Mouse (Mus musculus): Measurements from ENCODE around the gene Rrp15. TPM values are rescaled to one million over a fixed set of nuclear protein-coding genes. Genes with fewer than 3 reads are reported as not detected.

Rrp15 gene
- polyA plus RNA-seq, 1 experiment from 2014 or later: 29.0 TPM

DNA sequence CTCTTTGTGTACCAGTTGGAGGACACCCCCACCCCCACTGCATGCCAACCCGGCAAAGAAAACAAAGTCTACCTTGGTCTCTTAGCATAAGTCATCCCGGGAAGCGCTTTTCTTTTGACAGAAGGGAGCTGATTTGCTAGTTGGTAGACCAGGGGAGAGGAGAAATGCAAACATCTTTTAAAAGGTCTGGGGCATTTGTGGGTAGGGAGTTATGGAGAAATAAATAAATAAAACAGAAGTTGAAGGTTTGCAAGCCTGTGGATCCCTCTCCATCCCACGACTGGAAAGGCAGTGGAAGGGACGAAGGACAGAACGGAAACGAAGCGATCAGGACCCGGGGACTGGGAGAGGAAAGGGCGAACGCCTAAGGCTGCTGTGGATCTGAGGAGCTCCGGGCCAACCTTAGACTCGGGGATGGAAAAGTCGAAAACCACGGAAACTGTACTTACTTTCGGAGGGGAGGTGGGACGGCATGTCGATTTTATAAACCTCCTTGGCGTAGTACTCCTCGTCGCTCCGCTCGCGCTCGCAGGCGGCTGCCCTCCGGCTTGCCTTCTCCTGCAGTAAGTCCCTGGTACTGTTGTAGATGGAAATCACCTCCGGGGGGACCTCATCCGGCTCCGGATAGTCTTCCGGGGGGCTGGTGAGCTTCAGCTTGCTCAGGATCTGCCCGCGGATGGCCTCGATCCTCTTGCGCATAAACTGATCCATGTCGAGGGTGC, 45.0 kb downstream of the Rrp15 start:
- Histone ChIP-seq H3K36me3 (ENCODE audit: control insufficient read depth, insufficient read depth, low read length) (no peaks in the 10 kb centered on the region), H3K9me3 (ENCODE audit: control insufficient read depth, low read length) (no peaks in the 10 kb centered on the region), H3K9ac (replicated peaks; ENCODE audit: low read length) (peak overlapping the region; percentile 78), H3K27me3 (ENCODE audit: control insufficient read depth, insufficient read depth, low read length) (peaks cover 21% of the 10 kb centered on the region; the same call in 1 of the 2 replicates), H3K4me3 (replicated peaks; ENCODE audit: low read depth, low read length) (peak overlapping the region; percentile 61), H3K4me2 (ENCODE audit: low read length) (peak overlapping the region; percentile 94), H3K4me1 (ENCODE audit: control insufficient read depth, insufficient read depth, low read length) (peaks cover 15% of the 10 kb centered on the region), H3K27ac (replicated peaks; ENCODE audit: low read depth, low read length) (no peak overlapping the region)
- ATAC-seq (ENCODE audit: low FRiP score, low TSS enrichment): no peak
- peak; percentile 69 for DNase-seq
- WGBS: under 1% methylated on average over 36 of the region's 36 CpGs

DNA sequence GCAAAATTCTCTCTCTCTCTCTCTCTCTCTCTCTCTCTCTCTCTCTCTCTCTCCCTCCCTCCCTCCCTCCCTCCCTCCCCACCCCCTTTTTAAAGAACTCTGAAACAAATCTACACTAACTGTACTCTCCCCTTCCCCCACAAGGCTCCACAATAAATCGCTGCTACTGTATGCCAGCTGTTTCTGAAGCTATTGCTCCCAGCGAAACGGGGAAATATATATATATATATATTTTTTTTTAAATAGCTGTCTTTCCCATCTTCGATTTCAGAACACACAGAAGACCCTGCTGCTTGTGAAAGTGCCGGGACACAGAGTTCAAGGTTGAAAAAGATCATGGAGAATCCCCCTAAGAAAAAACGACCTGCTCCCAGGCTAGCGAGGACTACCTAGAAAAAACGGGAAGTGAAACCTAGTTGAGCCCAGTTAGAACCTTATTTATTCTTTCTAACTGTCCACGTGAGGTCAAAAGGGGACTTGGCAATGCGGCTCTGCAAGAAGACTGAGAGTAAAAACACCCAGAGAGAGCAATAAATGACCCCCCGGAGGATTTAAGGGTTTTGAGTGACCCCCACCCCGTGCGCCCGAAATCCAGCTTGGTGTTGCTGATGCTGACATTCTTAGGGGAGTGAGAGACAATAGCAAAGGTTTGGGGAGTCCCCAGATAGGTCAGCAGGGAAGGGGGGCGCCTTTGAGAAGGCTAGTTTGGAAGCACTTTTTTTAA, 45.7 kb downstream of the Rrp15 start:
- peak overlapping the region; percentile 94 for H3K4me2 ChIP-seq (ENCODE audit: low read length)
- whole genome bisulfite sequencing: 1% methylated on average over 15 of the region's 15 CpGs
- H3K4me3 ChIP-seq (replicated peaks; ENCODE audit: low read depth, low read length): peak overlapping the region; percentile 61
- H3K27me3 ChIP-seq (ENCODE audit: control insufficient read depth, insufficient read depth, low read length): peaks cover 21% of the 10 kb centered on the region; the same call in 1 of the 2 replicates
- no peak overlapping the region for H3K27ac ChIP-seq (replicated peaks; ENCODE audit: low read depth, low read length)
- H3K36me3 ChIP-seq (ENCODE audit: control insufficient read depth, insufficient read depth, low read length): no peaks in the 10 kb centered on the region
- DNase-seq (peak; percentile 26), ATAC-seq (ENCODE audit: low FRiP score, low TSS enrichment) (no peak)
- peak overlapping the region; percentile 78; the same call in 1 of the 2 replicates for H3K9ac ChIP-seq (replicated peaks; ENCODE audit: low read length)
- H3K9me3 ChIP-seq (ENCODE audit: control insufficient read depth, low read length): no peaks in the 10 kb centered on the region
- H3K4me1 ChIP-seq (ENCODE audit: control insufficient read depth, insufficient read depth, low read length): peaks cover 15% of the 10 kb centered on the region

DNA sequence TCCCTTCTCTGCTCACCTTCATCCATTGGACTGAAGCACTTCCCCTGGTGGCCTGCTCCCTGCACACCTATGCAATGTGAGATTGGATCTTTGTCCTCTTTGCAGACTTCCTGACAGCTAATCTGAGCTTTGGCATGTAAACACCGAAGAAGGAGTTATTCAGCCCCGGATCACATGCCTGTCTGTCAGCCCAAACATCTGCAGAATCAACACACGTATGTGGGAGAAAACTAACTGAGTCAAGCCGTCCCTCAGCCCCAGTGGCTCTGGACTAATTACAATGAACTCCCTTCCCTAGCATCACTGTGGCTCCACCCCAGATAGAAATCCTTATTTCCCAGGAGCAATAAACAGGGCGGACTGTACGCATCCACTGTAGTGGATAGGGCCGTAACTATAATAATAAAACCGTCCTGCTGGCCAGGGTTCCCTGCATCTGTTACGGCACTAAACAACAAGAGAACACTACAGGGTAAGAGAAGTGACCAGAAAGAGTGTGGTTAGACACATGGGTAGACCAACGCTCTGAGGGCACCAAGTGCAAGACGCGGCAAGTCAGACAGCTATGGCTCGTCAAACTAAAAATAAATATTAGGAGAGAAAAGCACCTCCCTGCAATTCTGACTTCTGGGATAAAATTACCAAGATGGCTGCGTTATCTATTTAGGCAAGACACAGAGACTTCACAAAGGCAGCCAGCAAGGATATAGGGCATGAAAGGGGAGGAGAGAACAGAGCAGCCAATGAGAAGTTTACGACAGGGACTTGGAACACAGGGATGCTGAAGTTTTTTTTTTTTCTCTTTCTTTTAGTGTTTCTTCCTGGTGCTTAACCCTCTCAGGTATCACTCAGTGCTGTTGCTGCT, 46.5 kb downstream of the Rrp15 start:
- Histone ChIP-seq H3K4me1 (ENCODE audit: control insufficient read depth, insufficient read depth, low read length) (peaks cover 15% of the 10 kb centered on the region), H3K36me3 (ENCODE audit: control insufficient read depth, insufficient read depth, low read length) (no peaks in the 10 kb centered on the region), H3K27ac (replicated peaks; ENCODE audit: low read depth, low read length) (no peak overlapping the region), H3K4me2 (ENCODE audit: low read length) (peak overlapping the region; percentile 94), H3K27me3 (ENCODE audit: control insufficient read depth, insufficient read depth, low read length) (peaks cover 21% of the 10 kb centered on the region; the same call in 1 of the 2 replicates), H3K9me3 (ENCODE audit: control insufficient read depth, low read length) (no peaks in the 10 kb centered on the region), H3K9ac (replicated peaks; ENCODE audit: low read length) (no peak overlapping the region), H3K4me3 (replicated peaks; ENCODE audit: low read depth, low read length) (peak overlapping the region; percentile 7; the same call in 1 of the 2 replicates)
- DNase-seq (peak; percentile 25), ATAC-seq (ENCODE audit: low FRiP score, low TSS enrichment) (no peak)
- WGBS: 24% methylated on average over 15 of the region's 15 CpGs

DNA sequence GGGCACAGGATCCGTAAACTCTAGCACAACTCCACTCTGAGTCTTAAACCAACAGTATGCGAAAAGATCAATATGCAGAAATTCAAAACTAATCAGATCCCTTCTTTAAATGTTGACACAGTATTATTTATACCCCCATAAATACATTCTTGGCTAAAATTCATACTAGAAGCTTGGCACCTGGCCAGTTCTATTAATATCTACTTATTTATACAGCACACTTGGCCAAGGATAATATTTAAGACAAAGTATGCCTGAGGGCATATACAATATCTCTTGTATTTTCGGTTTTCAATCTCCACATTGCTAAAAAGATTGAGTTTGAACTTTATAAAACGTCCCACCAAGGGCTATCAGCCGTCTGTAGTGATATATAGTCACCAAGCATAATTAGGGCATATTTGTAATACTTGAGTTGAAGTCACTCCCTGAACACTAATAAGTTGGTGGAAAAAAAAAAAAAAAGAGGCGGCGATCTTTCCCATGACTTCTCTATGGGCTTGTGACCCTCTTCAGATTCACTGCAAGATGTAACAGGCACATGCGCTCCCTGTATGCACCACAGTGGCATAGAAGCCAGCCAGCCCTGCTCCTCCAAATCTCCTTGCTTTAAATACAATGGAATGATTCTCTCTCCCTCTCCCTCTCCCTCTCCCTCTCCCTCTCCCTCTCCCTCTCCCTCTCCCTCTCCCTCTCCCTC, 47.8 kb downstream of the Rrp15 start:
- no peak overlapping the region for H3K4me3 ChIP-seq (replicated peaks; ENCODE audit: low read depth, low read length)
- H3K27me3 ChIP-seq (ENCODE audit: control insufficient read depth, insufficient read depth, low read length): peaks cover 12% of the 10 kb centered on the region; the same call in 1 of the 2 replicates
- no peak overlapping the region for H3K4me2 ChIP-seq (ENCODE audit: low read length)
- no peaks in the 10 kb centered on the region for H3K9me3 ChIP-seq (ENCODE audit: control insufficient read depth, low read length)
- no peak for ATAC-seq (ENCODE audit: low FRiP score, low TSS enrichment)
- 82% methylated on average over 8 of the region's 8 CpGs for WGBS
- H3K4me1 ChIP-seq (ENCODE audit: control insufficient read depth, insufficient read depth, low read length): peaks cover 15% of the 10 kb centered on the region
- H3K27ac ChIP-seq (replicated peaks; ENCODE audit: low read depth, low read length): no peak overlapping the region
- H3K9ac ChIP-seq (replicated peaks; ENCODE audit: low read length): no peak overlapping the region
- no peaks in the 10 kb centered on the region for H3K36me3 ChIP-seq (ENCODE audit: control insufficient read depth, insufficient read depth, low read length)
- DNase-seq: no peak

DNA sequence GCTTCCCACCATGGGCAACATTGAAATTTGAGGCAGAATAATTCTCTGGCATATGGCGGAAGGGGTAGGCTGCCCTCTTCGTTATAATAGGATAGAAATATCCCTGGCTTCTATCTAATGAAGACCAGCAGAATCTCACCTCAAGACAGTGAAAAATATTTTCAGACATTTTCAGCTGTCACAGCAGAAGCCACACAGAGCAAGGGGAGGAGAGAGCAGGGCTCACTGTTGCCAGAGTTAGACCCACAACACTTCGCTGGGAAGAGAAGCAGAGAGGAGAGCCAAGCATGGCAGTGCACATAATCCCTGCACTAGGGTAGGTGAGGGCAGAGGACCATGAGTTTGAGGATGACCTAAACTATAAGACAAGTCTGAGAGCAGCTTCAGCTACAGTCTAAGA, 48.7 kb downstream of the Rrp15 start:
- H3K27me3 ChIP-seq (ENCODE audit: control insufficient read depth, insufficient read depth, low read length): peaks cover 12% of the 10 kb centered on the region; the same call in 1 of the 2 replicates
- H3K9ac ChIP-seq (replicated peaks; ENCODE audit: low read length): no peak overlapping the region
- WGBS: 88% methylated on average over 3 of the region's 3 CpGs
- H3K36me3 ChIP-seq (ENCODE audit: control insufficient read depth, insufficient read depth, low read length): no peaks in the 10 kb centered on the region
- no peaks in the 10 kb centered on the region for H3K9me3 ChIP-seq (ENCODE audit: control insufficient read depth, low read length)
- H3K4me1 ChIP-seq (ENCODE audit: control insufficient read depth, insufficient read depth, low read length): peaks cover 11% of the 10 kb centered on the region
- no peak for ATAC-seq (ENCODE audit: low FRiP score, low TSS enrichment)
- DNase-seq: no peak
- H3K4me2 ChIP-seq (ENCODE audit: low read length): no peak overlapping the region
- no peak overlapping the region for H3K4me3 ChIP-seq (replicated peaks; ENCODE audit: low read depth, low read length)
- no peak overlapping the region for H3K27ac ChIP-seq (replicated peaks; ENCODE audit: low read depth, low read length)

DNA sequence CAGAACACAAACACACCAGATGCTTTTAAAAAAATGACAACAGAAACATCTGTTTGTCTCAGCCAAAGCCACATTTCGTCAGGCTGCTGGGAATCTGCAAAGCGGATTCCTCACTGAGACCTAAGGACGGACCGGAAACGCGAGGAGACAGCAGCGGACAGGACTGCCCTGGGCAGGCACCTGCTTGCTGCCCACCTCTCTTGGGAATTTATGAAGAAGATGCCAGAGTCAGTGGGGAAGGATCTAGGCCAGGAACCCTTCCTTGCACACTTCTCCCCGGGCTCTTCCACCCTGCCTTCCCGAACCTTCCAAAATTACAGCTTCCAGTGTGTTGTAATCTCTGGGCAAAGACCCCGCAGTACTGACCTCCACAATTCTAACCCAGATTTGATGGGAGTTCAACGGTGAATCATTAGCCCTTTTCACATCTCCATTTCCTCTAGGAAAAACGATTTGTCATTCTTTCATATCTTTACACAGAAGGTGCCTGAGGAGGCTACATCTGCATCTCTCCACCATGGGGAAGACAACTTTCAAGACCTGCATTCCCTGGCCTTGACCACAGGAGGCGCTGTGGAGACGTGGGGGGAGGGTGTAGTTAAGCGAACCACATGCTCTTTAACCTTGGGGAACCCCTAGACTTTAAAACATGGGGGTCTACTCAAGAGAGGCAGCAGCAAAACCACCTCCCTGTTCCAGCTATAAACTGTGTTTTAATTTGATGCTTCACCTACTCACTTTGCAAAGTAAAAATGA, 50.4 kb downstream of the Rrp15 start:
- H3K4me2 ChIP-seq (ENCODE audit: low read length): no peak overlapping the region
- ATAC-seq (ENCODE audit: low FRiP score, low TSS enrichment): no peak
- no peak overlapping the region for H3K27ac ChIP-seq (replicated peaks; ENCODE audit: low read depth, low read length)
- H3K4me3 ChIP-seq (replicated peaks; ENCODE audit: low read depth, low read length): no peak overlapping the region
- no peak for DNase-seq
- H3K27me3 ChIP-seq (ENCODE audit: control insufficient read depth, insufficient read depth, low read length): peaks cover 3% of the 10 kb centered on the region; the same call in 1 of the 2 replicates
- WGBS: 79% methylated on average over 15 of the region's 15 CpGs
- peaks cover 3% of the 10 kb centered on the region; the same call in 1 of the 2 replicates for H3K4me1 ChIP-seq (ENCODE audit: control insufficient read depth, insufficient read depth, low read length)
- H3K36me3 ChIP-seq (ENCODE audit: control insufficient read depth, insufficient read depth, low read length): no peaks in the 10 kb centered on the region
- H3K9me3 ChIP-seq (ENCODE audit: control insufficient read depth, low read length): no peaks in the 10 kb centered on the region
- no peak overlapping the region for H3K9ac ChIP-seq (replicated peaks; ENCODE audit: low read length)

DNA sequence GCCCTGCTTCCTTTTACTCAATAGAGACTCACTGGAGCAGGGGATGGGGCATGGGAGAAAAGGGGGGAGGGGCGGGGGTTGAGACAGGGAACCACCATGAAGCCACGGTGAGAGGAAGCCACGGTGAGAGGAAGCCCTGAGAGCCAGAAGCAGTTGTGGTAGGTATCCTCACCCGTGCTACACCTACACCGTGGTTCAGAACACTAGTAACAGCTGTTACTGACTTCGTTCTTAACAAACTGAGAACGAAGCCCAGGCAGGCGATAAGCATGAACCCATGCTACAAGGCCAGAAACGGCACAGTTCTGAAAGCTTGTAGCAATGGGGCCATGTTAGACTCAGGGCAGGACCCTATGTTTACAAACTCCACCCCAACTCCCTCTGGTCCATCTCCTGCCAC, 52.9 kb downstream of the Rrp15 start:
- no peaks in the 10 kb centered on the region for H3K27me3 ChIP-seq (ENCODE audit: control insufficient read depth, insufficient read depth, low read length)
- no peaks in the 10 kb centered on the region; the same call in 1 of the 2 replicates for H3K4me1 ChIP-seq (ENCODE audit: control insufficient read depth, insufficient read depth, low read length)
- H3K27ac ChIP-seq (replicated peaks; ENCODE audit: low read depth, low read length): no peak overlapping the region
- no peak overlapping the region for H3K9ac ChIP-seq (replicated peaks; ENCODE audit: low read length)
- no peak overlapping the region for H3K4me2 ChIP-seq (ENCODE audit: low read length)
- ATAC-seq (ENCODE audit: low FRiP score, low TSS enrichment) (no peak), DNase-seq (no peak)
- H3K9me3 ChIP-seq (ENCODE audit: control insufficient read depth, low read length): no peaks in the 10 kb centered on the region
- H3K4me3 ChIP-seq (replicated peaks; ENCODE audit: low read depth, low read length): no peak overlapping the region
- no peaks in the 10 kb centered on the region for H3K36me3 ChIP-seq (ENCODE audit: control insufficient read depth, insufficient read depth, low read length)
- WGBS: 85% methylated on average over 9 of the region's 9 CpGs
